Mouse (Mus musculus): Measurements from ENCODE around the gene Grid2ip. TPM values are rescaled to one million over a fixed set of nuclear protein-coding genes. Genes with fewer than 3 reads are reported as not detected.
A peak's percentile ranks its signal among the peaks of the same experiment; 100 is the strongest.

Grid2ip gene
- polyA plus RNA-seq, 1 experiment from 2014 or later = 0.78 TPM

GRCm38 (mm10) chr5:143403221-143404147 lies 46.3 kb downstream of the Grid2ip start, which contains the start of gene Kdelr2:
Gene Kdelr2 (plus strand): TSS chr5:143403838.
- ATAC-seq (ENCODE audit: low FRiP score, low read depth) = peak; percentile 94
- under 1% methylated on average over 72 of the region's 72 CpGs for WGBS

DNA sequence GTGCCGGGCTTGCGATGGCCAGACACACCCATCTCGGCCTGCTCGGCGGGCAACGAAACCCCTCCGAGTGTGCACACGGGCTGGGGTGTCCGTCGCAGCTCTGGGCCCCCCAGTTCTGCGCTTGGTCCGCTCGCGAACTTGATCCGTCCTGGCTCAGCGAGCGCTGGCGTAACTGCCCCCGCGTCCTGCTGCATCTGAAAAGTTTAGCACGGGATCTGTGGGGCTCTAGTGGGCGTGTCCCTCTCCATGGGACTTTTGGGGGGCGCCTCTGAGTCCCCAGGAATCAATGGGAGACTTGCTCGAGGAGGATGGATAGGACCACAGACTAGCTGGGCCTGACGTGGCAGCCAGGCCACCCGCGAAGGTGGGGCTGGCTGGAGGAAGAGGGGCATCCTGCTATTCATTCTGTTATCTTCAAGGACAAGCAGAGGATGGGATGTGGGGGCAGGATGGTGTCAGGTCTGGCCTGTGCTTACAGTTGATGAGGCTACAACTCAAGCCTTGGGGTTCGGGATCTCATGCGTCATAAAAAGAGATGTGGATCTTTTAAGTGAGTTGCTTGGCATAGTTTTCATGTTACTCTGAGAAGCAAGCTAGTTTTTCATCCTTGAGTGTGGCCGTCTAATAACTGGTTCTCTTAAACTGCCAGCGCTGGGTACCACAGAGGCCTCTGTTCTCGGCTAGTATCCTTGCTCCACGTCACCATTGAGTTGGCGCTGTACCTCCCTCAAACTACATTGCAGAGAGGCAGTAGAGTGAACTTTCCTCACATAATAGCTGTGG lies 47.2 kb downstream of the Grid2ip start:
- peak overlapping the region; percentile 99 for H3K4me3 ChIP-seq
- peak overlapping the region; percentile 90 for H3K27ac ChIP-seq
- peaks cover 40% of the 10 kb centered on the region for H3K36me3 ChIP-seq
- H3K4me2 ChIP-seq (replicated peaks) = peak overlapping the region; percentile 84
- peaks cover 29% of the 10 kb centered on the region for H3K4me1 ChIP-seq
- peak; percentile 58 for ATAC-seq (ENCODE audit: low FRiP score, low read depth)
- no peaks in the 10 kb centered on the region for H3K9me3 ChIP-seq
- no peaks in the 10 kb centered on the region for H3K27me3 ChIP-seq
- WGBS = 4% methylated on average over 34 of the region's 34 CpGs
- H3K9ac ChIP-seq = peak overlapping the region; percentile 99

More at GRCm38 (mm10) chr5:143403221-143404147, 46.3 kb downstream of the Grid2ip start, which contains the start of gene Kdelr2:
- Histone ChIP-seq H3K4me2 (replicated peaks) (peak within 1 kb of the TSS; percentile 84), H3K36me3 (peaks cover 40% of the 10 kb centered on the region), H3K27ac (peak within 1 kb of the TSS; percentile 90), H3K4me3 (peak within 1 kb of the TSS; percentile 99), H3K4me1 (peaks cover 29% of the 10 kb centered on the region), H3K27me3 (no peaks in the 10 kb centered on the region), H3K9me3 (no peaks in the 10 kb centered on the region), H3K9ac (peak within 1 kb of the TSS; percentile 99)

DNA sequence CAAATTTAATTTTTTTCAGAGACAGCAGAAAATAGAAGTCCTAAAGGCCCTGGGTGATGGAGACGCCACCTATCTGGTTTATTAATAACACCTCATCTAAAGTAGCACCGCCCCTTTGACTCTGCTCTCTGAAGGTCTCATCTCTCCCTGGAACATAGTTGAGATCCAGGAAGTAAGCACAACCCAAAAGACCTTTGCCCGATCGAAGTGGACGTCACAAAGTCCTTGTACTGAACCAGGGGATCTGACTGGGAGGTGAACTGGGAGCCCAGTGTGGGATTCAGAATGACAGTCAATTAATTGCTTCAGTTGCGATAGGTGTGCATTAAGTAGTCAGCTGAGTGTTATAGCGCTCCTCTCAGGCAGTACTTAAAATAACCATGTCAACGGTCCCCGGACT lies 48.1 kb downstream of the Grid2ip start:
- Histone ChIP-seq H3K27ac (no peak overlapping the region), H3K27me3 (no peaks in the 10 kb centered on the region), H3K36me3 (peaks cover 46% of the 10 kb centered on the region), H3K4me1 (peaks cover 29% of the 10 kb centered on the region), H3K9me3 (no peaks in the 10 kb centered on the region), H3K4me3 (peak overlapping the region; percentile 99), H3K9ac (peak overlapping the region; percentile 99), H3K4me2 (replicated peaks) (peak overlapping the region; percentile 84)
- ATAC-seq (ENCODE audit: low FRiP score, low read depth) = no peak
- WGBS = 90% methylated on average over 9 of the region's 9 CpGs

DNA sequence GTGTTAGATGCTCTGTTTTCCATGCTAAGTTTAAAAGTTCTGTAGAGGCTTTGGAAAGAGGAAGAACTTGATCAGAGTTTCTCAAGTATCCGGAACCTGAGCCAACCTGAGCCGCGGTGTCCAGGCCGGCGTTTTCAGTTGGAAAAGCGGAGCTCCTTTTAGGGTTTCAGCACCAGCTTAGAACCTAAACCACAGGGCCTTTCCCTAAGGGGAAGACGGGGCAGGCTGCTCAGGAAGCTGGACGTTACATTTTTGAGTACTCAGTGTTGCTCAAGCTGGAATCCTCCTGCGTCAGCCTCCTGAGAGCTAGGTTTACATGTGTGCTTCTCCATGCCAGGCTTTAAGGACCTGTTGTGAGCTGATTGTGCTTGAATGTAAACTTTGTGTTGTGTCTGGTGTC lies 49.4 kb downstream of the Grid2ip start:
- H3K9ac ChIP-seq = 0 out of 2 replicates have a peak overlapping the region, but pooled peaks have one; percentile 8
- H3K4me3 ChIP-seq = no peak overlapping the region
- H3K27me3 ChIP-seq = no peaks in the 10 kb centered on the region
- no peak overlapping the region for H3K4me2 ChIP-seq (replicated peaks)
- no peak overlapping the region for H3K27ac ChIP-seq
- H3K9me3 ChIP-seq = no peaks in the 10 kb centered on the region
- WGBS = 91% methylated on average over 9 of the region's 9 CpGs
- peaks cover 28% of the 10 kb centered on the region for H3K4me1 ChIP-seq
- peaks cover 59% of the 10 kb centered on the region for H3K36me3 ChIP-seq
- no peak for ATAC-seq (ENCODE audit: low FRiP score, low read depth)

- Histone ChIP-seq H3K36me3 (peaks cover 82% of the 10 kb centered on the region), H3K4me3 (no peak overlapping the region), H3K27ac (no peak overlapping the region), H3K9me3 (no peaks in the 10 kb centered on the region), H3K4me1 (peaks cover 16% of the 10 kb centered on the region), H3K27me3 (no peaks in the 10 kb centered on the region), H3K4me2 (replicated peaks) (no peak overlapping the region), H3K9ac (no peak overlapping the region)
- 80% methylated on average over 3 of the region's 3 CpGs for WGBS
- no peak for ATAC-seq (ENCODE audit: low FRiP score, low read depth)
These were observed 52.1 kb downstream of the Grid2ip start for GRCm38 (mm10) chr5:143409239-143409638.

DNA sequence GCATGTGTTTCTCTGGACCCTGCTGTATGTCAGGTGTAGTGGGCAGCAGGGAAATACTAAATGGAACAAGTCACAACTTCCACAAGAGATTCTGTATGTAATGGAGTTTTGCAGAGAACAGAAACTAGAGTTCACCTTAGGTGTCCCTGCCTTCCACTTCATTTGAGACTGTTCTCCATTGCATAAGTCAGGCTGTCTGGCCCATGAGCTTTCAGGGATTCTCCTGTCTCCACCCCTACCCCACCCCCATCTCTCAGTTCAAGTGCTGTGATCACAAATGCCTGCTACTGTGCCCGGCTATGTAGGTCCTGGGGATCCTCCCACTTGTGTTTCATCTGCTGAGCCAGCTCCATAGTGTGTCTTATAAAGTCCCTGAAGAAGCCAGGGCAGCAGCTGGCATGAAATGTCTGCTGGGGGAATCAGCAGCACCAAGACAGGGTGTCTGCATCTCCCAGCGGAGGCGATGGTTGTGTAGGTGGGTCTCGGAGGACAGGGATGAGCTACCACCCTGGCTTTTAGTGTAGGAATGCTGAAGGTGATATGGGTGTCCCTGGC lies 53.8 kb downstream of the Grid2ip start:
- H3K9ac ChIP-seq = no peak overlapping the region
- H3K4me1 ChIP-seq = peaks cover 2% of the 10 kb centered on the region
- no peak for ATAC-seq (ENCODE audit: low FRiP score, low read depth)
- no peaks in the 10 kb centered on the region for H3K9me3 ChIP-seq
- 91% methylated on average over 4 of the region's 4 CpGs for WGBS
- H3K27ac ChIP-seq = no peak overlapping the region
- no peak overlapping the region for H3K4me3 ChIP-seq
- H3K36me3 ChIP-seq = peaks cover 85% of the 10 kb centered on the region
- H3K4me2 ChIP-seq (replicated peaks) = no peak overlapping the region
- no peaks in the 10 kb centered on the region for H3K27me3 ChIP-seq

- no peaks in the 10 kb centered on the region for H3K27me3 ChIP-seq
- no peaks in the 10 kb centered on the region for H3K9me3 ChIP-seq
- WGBS = 82% methylated on average over 4 of the region's 4 CpGs
- H3K36me3 ChIP-seq = peaks cover 68% of the 10 kb centered on the region
- H3K9ac ChIP-seq = no peak overlapping the region
- no peak overlapping the region for H3K4me2 ChIP-seq (replicated peaks)
- no peaks in the 10 kb centered on the region for H3K4me1 ChIP-seq
- H3K4me3 ChIP-seq = no peak overlapping the region
- H3K27ac ChIP-seq = no peak overlapping the region
- ATAC-seq (ENCODE audit: low FRiP score, low read depth) = no peak
These were observed 64.3 kb downstream of the Grid2ip start for GRCm38 (mm10) chr5:143421484-143421883.

- ATAC-seq (ENCODE audit: low FRiP score, low read depth) = no peak
- WGBS = 83% methylated on average over 4 of the region's 4 CpGs
- Histone ChIP-seq H3K4me3 (no peak overlapping the region), H3K4me1 (no peaks in the 10 kb centered on the region), H3K36me3 (peaks cover 53% of the 10 kb centered on the region), H3K27me3 (no peaks in the 10 kb centered on the region), H3K9me3 (no peaks in the 10 kb centered on the region), H3K27ac (no peak overlapping the region), H3K4me2 (replicated peaks) (no peak overlapping the region), H3K9ac (no peak overlapping the region)
These were observed 65.9 kb downstream of the Grid2ip start for GRCm38 (mm10) chr5:143422990-143423389.

GRCm38 (mm10) chr5:143423899-143424519 lies 66.9 kb downstream of the Grid2ip start:
- no peak for ATAC-seq (ENCODE audit: low FRiP score, low read depth)
- WGBS = 37% methylated on average over 6 of the region's 6 CpGs
- H3K4me2 ChIP-seq (replicated peaks) = no peak overlapping the region
- no peaks in the 10 kb centered on the region for H3K27me3 ChIP-seq
- H3K4me1 ChIP-seq = no peaks in the 10 kb centered on the region
- H3K36me3 ChIP-seq = peaks cover 43% of the 10 kb centered on the region
- H3K9me3 ChIP-seq = no peaks in the 10 kb centered on the region
- no peak overlapping the region for H3K9ac ChIP-seq
- no peak overlapping the region for H3K27ac ChIP-seq
- no peak overlapping the region for H3K4me3 ChIP-seq

DNA sequence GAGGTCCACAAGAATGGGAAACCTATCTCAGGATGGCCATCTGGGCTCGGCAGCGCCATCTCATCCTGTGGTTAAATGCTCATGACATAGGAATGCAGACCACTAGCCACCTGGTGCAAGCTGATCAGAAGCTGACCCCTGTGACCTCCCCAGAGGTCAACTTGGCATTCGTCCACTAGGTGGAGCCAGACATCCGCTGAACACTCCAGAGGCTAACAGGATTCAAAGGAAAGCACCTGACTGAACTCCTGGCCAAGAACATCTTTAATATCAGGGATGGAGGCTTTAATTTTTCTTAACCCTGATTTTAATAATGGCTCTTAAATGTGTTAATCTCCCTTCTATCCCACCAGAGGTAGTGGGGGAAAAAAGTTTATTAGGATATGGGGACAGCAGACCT lies 77.3 kb downstream of the Grid2ip start:
- ATAC-seq (ENCODE audit: low FRiP score, low read depth) = peak; percentile 51
- Histone ChIP-seq H3K27me3 (no peaks in the 10 kb centered on the region), H3K36me3 (no peaks in the 10 kb centered on the region), H3K4me2 (replicated peaks) (no peak overlapping the region), H3K27ac (no peak overlapping the region), H3K9ac (no peak overlapping the region), H3K4me1 (peaks cover 6% of the 10 kb centered on the region; the same call in 1 of the 2 replicates), H3K4me3 (no peak overlapping the region), H3K9me3 (no peaks in the 10 kb centered on the region)
- under 1% methylated on average over 4 of the region's 4 CpGs for WGBS

- no peaks in the 10 kb centered on the region for H3K27me3 ChIP-seq
- no peak overlapping the region for H3K27ac ChIP-seq
- no peaks in the 10 kb centered on the region for H3K36me3 ChIP-seq
- WGBS = 67% methylated on average over 3 of the region's 3 CpGs
- no peak overlapping the region for H3K9ac ChIP-seq
- no peaks in the 10 kb centered on the region for H3K9me3 ChIP-seq
- H3K4me3 ChIP-seq = no peak overlapping the region
- H3K4me1 ChIP-seq = no peaks in the 10 kb centered on the region
- H3K4me2 ChIP-seq (replicated peaks) = no peak overlapping the region
- no peak for ATAC-seq (ENCODE audit: low FRiP score, low read depth)
These were observed 84.2 kb downstream of the Grid2ip start for GRCm38 (mm10) chr5:143441298-143441697.

Measured in limb, embryonic 13.5 days (tissue).